Mouse (Mus musculus): ENCODE data around the gene Kcnn3.

Kcnn3 gene

GRCm38 (mm10) chr3:89520618-89521502 is 896 bp downstream of the Kcnn3 start:
- DNase-seq (ENCODE audit: low spot score) = peak; percentile 27

DNA sequence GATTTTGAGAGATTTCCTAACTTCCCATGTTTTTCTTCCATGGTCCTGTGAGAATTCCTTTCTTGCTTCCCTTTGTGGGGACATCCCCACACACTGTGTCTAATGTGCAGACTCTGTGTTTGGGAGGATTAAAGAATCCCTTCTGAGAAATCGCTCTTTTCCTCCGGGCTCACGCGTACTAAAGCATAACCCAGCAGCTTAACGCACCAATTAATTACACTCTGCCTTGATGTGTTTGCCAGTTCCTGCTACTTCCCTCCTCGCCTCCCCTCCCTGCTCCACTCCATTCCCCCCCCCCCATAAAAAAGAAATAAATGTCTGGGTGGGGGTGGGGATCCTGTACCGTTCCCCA is 1.5 kb downstream of the Kcnn3 start:
- no peak for DNase-seq (ENCODE audit: low spot score)

DNA sequence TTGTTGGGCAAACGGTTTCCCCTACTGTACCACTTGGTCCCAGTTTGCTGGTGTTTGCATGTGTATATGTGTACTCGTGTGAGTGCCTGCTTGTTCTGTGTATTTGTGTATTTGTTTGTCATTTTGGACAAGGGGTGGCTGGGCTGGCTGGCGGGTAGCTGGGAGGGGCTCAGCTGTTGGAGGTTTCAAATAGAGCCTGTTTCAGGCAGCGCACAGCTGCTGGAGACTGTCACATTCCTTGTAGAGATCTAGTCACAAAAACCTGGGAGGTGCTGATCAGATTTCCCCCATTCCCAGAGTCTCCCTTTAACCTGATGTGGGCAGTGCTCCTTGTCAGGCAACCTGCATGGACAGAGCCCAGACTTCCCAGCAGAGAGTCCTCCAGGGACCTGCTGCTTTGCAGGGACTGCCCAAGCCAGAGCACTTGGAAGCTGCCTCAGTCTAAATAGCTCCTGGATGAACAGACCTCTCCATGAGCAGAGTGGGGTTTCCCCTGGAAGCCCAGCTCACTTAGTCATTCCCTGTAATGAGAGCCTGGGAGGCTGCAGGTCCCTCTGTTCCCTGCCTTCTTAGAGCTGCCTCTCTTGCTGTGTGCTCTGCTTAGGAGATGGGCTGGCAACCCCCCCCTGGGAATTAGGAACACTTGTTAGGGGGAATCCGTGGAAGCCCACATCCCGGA is 2.6 kb downstream of the Kcnn3 start:
- DNase-seq (ENCODE audit: low spot score) = no peak

DNA sequence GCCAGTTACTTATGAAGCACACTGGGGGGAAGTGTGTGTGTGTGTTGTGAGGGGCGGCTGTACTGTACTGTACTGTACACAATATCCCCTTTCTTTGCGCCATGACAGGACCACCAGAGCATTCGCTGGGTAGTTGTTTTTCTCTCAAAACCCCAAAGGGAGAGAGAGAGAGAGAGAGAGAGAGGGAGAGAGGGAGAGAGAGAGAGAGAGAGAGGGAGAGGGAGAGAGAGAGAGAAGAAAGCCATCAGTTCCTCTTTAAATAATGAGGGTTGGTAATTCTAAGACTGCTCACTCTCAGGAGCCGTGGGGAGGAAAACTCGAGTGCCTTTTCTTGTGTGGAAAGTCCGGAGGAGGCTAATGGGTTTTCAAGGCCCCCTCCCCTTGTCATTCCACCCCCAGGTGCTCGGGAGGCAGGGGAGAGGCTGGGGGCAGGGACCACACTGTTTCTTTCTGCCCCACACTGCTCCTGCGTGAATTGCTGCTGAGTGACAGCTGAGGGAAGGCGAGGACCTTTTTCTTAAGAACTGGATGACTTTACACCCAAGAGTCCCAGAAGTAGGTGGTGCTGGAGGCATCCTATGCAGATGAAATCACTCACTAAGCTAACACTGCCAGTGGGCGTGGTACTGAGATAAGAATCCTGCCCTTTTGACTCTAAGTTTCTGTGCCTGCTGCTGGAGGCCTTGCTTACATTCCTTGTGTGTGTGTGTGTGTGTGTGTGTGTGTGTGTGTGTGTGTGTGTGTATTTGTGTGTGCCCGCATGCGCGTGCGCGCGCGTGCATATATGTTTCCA is 6.5 kb downstream of the Kcnn3 start:
- DNase-seq (ENCODE audit: low spot score) = no peak

DNA sequence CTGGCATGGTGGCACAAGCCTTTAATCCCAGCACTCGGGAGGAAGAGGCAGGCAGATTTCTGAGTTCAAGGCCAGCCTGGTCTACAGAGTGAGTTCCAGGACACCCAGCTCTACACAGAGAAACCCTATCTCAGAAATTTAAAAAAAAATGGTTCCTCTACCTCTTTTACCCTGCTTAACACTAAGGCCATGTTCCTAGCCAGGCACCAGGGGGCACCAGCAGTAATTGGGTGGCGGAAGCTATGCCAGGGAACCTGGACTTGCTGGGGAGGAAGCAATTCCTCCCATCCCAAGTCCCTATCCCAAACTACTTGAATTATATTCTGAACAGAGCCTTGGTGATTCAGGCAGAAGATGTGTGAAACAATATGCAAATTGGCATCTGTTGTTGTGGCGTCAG is 9.8 kb downstream of the Kcnn3 start:
- DNase-seq (ENCODE audit: low spot score) = peak; percentile 23

GRCm38 (mm10) chr3:89534566-89535097 is 14.7 kb downstream of the Kcnn3 start:
- peak; percentile 62 for DNase-seq (ENCODE audit: low spot score)

DNA sequence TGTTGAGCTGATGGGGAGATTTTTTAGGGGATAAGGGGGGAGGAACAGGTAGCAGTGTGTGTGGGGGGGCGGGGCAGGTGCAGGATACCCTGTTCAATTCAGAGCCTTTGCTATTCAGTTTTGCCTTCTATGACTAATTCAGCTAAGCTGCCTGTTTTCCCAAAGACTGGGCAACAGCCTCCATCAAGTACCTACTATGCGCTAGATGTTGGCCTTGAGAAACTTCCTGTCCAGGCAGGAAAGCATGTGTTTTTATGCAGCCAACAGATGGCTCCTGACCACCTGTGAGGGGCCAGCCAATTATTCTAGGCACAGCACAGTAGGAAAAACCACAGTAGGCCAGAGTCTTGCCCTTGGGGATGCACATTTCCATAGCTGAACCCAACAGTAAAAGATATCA is 15.2 kb downstream of the Kcnn3 start:
- DNase-seq (ENCODE audit: low spot score) = no peak

DNA sequence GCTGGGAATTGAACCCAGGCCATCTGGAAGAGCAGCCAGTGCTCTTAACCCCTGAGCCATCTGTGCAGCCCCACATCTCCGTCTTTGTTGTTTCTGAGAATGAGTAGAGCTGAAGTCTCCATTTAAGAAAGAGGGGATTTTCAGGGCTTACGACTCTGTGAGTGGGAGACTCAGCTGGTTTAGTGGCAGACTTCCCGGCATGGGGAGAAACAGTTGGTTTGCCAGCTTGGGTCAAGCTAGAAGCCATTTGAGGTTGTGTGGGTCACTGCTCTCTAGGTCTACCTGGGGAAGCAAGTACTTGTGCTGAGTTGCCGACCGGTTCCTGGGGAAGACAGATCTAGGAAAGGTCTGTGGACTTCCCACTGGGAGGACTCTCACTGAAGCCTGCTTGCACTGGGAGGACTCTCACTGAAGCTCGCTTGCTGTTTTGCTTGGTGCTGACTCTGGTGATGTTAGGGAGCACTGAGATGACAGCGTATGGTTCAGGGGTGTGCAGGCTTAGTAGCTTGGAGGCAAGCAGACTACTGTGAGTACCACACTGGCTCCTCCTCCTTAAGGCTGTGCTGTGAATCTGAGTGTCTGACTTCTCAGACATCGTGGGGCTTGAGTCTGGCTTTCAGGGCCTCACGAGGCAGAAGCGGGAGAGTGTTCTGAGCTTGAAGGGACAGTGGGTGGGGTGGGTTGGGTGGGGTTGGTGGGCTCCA is 19.2 kb downstream of the Kcnn3 start:
- no peak for DNase-seq (ENCODE audit: low spot score)

DNA sequence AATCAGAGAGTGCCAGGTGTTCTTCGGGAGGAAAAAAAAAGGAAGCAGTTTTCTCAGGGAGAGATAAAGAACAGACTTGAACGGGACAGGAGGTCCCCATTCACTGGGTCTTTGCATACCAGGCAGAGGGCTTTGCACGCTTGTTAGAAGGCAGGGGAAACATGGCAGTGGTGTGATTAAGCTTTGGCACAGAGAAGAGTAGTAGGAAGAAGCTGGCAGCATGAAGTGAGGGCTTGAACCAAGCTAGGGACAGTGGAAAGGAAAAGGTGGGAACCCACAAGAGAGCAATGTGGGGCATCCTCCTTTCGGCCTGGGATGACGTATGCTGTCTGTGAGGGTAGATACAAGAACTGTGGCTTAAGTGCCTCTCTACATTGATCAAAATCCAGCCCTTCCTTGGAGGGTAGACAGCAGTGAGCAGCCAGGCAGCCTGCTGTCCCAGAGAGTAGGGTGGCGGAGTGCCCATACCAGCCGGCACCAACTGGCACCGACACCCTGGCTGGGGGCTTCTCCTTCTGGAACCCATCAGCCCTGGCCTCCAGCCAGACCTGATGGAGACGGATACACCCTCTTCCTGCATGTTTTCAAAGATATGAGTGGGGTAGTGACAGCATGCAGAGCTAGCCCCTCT is 19.9 kb downstream of the Kcnn3 start:
- DNase-seq (ENCODE audit: low spot score) = no peak

GRCm38 (mm10) chr3:89540371-89540743 is 20.4 kb downstream of the Kcnn3 start:
- DNase-seq (ENCODE audit: low spot score) = no peak

- no peak for DNase-seq (ENCODE audit: low spot score)
Measured at GRCm38 (mm10) chr3:89546951-89547350, 27.0 kb downstream of the Kcnn3 start.

GRCm38 (mm10) chr3:89548805-89549204 is 28.8 kb downstream of the Kcnn3 start:
- no peak for DNase-seq (ENCODE audit: low spot score)

GRCm38 (mm10) chr3:89549488-89549887 is 29.5 kb downstream of the Kcnn3 start:
- DNase-seq (ENCODE audit: low spot score) = no peak

- DNase-seq (ENCODE audit: low spot score) = no peak
Measured at GRCm38 (mm10) chr3:89551880-89552279, 31.9 kb downstream of the Kcnn3 start.

GRCm38 (mm10) chr3:89553432-89553831 is 33.5 kb downstream of the Kcnn3 start:
- DNase-seq (ENCODE audit: low spot score) = no peak

DNA sequence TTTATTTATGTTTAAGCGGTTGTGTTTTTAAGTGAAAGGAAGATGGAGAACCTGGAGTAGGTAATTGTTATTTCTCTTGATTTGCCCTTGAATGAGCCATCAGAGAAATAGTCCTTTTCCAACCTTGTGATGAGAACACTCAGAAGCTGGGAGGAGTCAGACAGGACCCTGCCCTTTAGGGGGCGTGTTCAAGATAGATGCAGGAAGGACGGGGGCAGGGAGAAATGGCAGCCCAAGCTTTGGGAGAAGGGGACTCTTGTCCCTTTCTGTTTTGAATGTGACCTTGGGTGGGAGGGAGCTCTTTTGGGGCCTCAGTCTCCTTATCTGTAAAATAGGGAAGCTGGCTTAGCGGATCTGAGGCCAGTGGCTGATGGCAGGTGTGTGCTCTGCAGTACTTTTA is 34.0 kb downstream of the Kcnn3 start:
- DNase-seq (ENCODE audit: low spot score) = no peak

DNA sequence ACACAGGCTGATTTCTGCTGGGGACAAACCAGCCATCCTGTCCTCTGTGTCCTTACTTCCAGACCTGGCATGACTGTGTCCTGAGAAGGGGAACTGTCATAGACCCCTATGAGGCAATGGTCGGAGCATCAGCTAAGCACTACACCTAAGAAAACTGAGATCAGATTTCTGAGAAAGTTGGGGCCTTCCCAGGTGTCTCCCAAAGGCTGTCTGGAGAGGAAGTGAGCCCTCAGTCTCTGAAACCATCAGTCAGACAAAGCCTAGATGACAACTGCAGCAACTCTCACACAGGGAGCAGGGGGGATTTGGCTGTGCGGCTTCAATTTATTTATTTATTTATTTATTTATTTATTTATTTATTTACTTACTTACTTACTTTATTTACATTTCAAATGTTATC is 34.6 kb downstream of the Kcnn3 start:
- no peak for DNase-seq (ENCODE audit: low spot score)

GRCm38 (mm10) chr3:89557811-89558210 is 37.8 kb downstream of the Kcnn3 start:
- DNase-seq (ENCODE audit: low spot score) = no peak

DNA sequence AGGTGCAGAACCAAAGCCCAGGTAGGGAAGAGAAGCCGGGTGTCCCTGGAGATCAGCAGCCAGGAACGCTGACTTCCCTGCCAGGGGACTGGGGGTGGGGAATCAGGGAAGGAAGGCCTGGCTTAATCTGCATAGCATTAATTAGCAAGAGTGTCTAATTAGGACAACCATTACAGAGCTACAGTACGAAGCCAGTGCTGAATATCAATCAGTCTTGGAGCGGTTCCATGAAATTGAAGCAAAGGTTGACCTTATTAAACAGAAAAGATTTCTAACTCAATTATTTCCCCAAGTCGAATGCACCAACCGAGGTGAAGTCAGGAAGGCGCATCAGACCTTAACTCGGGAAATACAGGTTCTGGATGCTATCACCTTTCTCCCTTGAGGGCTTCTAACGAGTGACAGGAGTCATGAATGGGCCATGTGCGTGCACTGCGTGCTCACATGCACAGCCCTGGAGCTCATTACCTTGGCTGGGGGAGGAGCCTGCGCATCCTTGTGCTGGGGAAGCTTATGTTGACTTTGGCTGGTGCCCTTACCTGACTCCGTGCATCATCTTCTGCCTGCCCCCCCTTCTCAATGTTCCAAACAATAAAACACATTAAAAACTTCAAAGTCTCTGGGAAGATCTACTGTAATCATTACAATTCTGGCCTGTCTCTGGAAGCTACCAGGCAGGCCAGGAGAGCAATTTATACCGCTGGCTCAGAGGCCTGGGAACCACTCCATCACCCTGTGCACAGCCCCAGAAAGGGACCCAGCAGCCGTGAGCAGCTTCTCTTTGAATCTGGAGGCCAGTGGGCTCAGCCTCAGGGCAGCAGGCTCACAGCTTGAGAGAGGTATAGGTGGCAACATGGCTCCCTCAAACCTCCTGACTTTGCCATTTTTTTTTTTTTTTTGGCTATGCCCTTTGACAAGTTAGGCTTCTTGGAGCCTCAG is 39.3 kb downstream of the Kcnn3 start:
- no peak for DNase-seq (ENCODE audit: low spot score)

GRCm38 (mm10) chr3:89561386-89561785 is 41.4 kb downstream of the Kcnn3 start:
- no peak for DNase-seq (ENCODE audit: low spot score)

Measured in ovary, postnatal 36 days (tissue).